Mouse (Mus musculus): ENCODE data around the gene Hes5. TPM values are rescaled to one million over a fixed set of nuclear protein-coding genes. Genes with fewer than 3 reads are reported as not detected.

Gene Hes5
- total RNA-seq (2021), result 10 to 100 TPM; 15.5 to 25.8 TPM
- long read RNA-seq, transcript Hes5-201 (3 exons, 1,273 nt), result major isoform, 6 of 9 reads
- long read RNA-seq, partial matches to known transcripts, result 0 of 9 reads
- long read RNA-seq, other reads (novel, unspliced or antisense), result 2 of 9 reads

DNA sequence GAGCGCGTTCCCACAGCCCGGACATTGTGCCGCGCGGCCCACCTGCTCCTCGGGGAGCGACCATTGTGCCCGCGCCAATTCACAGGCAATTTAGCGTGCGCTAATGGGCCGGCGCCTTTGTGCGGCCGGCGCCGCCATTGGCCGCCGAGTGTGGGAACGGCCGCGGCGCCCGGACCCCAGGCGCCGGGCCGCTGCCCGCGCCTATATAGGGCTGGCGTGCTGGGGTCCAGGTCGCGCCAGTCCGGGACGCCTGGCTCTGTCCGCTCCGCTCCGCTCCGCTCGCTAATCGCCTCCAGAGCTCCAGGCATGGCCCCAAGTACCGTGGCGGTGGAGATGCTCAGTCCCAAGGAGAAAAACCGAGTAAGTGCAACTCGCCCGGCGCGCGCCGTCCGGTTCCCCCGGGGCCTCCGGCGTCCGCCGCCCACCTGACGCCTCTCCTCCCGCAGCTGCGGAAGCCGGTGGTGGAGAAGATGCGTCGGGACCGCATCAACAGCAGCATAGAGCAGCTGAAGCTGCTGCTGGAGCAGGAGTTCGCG lies at the start of gene Hes5:
Hes5 (plus strand) TSS at position 234 of the 536 bp plus-strand sequence.
- peak in 1 of 2 experiments; percentile 58 for DNase-seq (ENCODE audit: low spot score in 2 of 2)

DNA sequence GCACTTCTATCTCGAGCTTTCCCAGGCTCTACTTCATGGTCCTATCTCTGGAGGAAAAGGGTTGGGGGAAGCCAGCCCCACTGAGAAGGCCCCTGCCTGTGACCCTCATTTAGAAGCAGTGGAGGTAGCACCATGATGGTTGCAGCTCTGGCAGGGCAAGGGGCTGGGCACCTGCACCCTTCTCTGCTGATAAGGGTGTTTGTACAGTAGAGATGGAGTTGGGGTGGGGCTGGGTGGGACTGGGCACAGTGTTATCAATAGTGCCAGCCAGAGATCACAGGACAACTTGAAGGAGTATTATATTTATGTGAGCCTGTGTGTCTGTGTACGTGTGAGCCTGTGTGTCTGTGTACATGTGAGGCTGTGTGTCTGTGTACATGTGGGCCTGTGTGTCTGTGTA lies 49.1 kb upstream of the Hes5 start:
- no peak for DNase-seq (ENCODE audit: low spot score in 2 of 2)

DNA sequence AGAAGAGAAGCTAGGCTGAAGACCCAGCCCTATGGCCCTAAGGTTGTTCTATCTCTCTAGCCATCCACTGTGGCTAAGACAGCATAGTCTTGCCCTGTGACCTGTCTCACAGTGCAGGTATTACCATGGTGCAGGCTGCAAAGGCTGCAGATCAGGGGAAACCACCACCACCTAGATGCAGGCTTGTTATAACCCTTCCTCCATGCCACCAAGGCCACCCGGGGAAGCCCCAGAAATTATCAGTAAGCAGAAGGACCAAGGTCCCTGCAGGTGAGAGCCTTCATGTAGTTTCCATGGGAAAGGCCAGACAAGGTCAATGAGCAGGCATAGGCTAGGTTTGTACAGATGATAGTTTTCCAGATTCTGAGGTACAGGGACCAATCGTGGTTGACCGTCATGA lies 46.9 kb upstream of the Hes5 start:
- no peak for DNase-seq (ENCODE audit: low spot score in 2 of 2)

DNA sequence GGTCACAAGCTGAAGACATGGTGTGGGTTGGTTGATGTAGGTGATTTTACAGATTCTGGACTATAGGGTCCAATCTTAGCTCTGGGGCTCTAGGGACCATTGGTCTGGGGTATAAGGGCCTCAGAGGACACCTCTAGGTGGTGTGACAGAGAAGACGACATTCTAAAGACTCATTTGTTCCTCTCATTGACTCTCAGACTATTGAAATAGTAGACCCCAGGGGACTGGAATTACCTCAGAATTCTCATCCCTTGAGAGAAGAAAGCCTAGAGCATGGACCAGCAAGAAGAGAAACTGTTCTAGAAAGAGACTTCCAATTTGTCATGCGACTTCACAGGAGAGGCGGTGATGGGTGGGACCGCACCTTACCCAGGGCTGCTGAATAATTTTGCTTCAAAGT lies 46.5 kb upstream of the Hes5 start:
- DNase-seq (ENCODE audit: low spot score in 2 of 2), result no peak

DNA sequence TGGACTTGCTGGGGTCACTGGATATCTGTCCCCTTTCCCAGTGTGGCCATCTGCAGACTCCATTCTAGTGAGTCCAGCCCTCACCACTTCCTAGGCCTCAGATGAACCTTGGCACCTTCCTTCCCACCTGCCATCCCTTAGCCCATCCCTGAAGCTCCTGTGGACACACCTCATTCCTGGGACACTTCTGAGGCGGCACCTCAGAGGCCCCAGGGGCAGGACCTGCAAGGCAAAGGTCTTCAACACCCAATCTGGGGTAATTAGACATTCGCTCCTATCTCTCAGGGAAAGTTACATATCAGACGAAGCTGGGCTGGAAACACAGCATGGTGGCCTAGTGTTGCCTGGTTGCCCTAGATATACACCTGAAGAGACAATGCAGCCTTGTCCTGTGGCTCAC lies 46.0 kb upstream of the Hes5 start:
- no peak for DNase-seq (ENCODE audit: low spot score in 2 of 2)

DNA sequence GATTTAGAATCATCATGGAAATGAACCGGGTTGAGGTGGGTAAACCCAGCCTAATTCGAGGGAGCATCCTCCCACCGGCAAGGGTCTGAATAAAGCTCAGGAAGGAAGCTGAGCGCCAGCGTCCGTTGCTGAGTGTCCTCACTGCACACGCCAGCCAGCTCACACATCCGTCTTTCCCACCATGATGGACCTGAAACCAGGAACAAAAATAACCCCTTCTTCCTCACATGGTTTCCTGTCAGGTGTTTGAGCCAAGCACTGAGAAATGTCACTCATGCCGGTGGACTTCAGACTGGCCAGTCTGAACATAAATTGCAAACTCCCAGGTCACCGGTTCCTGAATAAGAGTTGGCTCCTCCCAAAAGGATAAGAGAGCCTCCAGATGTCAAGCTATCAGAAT lies 45.4 kb upstream of the Hes5 start:
- no peak for DNase-seq (ENCODE audit: low spot score in 2 of 2)

DNA sequence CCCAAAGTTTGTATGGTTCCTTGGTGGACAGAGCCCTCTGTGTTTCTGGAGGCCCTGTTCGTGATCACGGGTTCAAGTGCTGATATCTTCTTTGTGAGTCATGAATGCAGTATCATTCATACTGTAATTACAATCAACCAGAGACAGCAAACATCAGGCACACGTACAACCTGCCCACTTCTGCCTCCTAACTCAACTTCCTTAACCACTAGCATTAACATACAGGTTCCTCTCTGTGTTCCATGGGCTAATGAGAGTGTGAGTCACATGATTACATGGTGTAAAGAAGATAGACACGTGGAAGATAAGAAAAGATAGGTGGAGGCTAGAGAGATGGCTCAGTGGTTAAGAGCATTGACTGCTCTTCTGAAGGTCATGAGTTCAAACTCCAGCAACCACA lies 44.1 kb upstream of the Hes5 start:
- no peak for DNase-seq (ENCODE audit: low spot score in 2 of 2)

DNA sequence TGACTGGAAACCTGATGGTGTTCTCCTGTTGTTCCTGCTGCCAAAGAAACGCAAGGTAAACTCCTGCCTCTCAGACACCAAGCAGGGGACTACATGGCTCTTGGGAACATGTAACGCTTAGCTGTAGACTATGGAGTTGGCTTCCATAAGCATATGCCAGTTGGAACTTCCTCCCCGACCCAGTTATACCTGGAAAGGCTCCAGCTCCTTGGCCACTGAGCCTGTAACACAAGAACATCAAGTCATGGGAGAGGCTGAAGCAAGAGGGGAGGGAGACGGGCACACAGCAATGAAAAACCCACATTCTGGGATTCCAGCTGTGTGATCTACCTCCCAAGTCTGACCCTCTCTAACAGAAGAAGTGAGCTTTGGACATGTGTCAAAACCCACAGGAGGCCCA lies 38.4 kb upstream of the Hes5 start:
- DNase-seq (ENCODE audit: low spot score in 2 of 2), result no peak

DNA sequence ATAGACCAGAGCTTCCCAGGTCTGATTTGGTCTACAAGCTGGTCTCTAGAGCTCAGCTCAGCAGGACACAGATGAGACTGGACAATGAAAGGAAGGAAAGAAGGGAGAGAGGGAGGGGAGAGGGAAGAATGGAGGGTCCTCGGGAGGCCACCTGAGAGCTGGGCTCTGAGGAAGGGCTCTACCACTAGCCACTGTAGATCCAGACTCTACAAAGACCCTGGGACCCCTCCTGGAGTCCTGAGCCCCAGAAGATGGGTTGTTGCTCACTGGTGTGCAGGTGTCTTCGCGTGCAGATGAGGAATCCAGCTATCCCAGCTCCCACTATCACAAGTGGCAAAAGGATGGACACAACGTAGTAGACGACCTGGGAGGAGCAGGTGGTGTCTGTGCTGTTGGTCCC lies 37.8 kb upstream of the Hes5 start:
- DNase-seq (ENCODE audit: low spot score in 2 of 2), result no peak

DNA sequence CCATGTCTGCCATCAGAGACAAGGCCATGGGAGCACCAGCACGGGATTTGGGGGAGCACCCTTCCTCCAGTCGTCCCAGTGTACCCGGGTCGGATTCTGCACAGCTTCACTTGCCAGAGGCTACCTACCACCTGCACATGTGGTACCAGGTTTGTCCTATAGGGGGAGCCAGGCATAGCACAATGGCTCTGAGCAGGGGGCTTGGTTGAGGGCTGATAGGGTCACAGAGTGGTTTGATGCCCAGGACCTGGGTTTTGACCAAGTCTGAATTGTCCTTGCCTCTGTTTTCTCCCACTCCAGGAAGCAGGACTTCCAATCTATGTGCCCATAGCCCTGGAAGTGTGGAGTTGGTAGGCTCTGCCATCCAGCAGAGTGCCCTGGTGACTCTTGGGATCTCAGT lies 35.3 kb upstream of the Hes5 start:
- no peak for DNase-seq (ENCODE audit: low spot score in 2 of 2)

DNA sequence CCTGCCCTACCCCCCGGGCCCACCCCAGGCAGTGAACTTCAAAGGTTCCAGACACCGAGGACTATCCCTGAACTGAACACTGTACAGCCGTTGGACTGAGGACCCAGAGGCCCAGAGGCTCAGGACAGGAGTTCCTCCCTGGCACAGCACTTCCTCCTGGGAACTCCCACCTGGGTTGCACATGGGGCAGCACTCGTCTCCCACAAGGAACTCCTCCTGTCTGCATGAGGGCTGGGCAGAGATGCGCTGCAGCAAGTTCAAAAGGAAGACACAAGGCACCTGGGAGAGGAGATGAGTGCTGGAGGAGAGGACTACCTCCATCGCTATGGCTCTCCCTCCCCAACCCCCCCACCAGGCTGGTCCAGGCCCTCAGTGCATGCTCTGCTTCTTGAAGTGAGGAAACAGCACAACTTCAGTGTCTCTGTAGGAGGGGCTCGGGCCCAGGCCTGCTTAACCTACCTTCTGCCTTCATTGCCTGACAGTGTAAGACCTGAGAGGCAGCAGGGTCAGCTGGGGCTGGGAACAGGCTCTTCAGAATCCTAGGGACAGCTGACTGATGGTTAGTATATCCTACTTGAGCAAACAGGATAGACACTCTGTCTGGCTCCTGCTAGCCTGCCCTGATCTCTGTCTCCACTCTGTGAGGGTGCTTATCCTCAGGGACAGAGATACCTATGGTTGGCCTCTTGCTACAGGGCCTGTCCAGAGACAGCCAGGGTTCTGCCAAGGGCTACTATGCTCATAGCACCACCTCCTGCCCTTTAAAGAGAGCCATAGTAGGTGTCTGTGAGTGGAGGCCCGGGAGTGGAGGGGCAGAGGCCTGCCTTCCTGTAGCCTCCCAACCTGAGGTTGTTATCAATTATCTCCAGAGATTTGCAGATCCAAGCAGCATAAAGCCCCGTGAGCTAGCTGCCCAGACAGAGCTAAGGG lies 33.5 kb upstream of the Hes5 start:
- no peak for DNase-seq (ENCODE audit: low spot score in 2 of 2)

DNA sequence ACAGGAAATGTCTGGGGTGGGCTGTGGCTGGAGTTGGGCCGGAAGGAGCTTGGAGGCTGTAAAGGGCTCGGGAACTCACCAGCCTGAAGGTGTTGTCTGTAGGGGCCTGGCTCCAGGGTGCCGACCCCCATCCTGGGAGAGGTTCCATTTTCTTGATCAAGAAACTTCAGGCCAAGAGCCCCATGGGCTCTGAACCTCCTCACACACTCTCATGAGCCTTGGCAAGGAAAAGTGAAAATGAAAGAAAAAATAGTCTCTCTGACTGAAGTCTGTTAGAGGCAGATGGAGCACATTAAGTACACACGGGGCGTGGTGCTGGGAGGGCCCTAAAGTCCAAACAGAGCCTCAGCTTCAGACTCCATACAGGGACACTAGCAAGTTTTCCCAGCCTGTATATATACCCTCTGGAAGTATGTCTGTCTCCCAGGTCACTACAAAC lies 32.8 kb upstream of the Hes5 start:
- no peak for DNase-seq (ENCODE audit: low spot score in 2 of 2)

DNA sequence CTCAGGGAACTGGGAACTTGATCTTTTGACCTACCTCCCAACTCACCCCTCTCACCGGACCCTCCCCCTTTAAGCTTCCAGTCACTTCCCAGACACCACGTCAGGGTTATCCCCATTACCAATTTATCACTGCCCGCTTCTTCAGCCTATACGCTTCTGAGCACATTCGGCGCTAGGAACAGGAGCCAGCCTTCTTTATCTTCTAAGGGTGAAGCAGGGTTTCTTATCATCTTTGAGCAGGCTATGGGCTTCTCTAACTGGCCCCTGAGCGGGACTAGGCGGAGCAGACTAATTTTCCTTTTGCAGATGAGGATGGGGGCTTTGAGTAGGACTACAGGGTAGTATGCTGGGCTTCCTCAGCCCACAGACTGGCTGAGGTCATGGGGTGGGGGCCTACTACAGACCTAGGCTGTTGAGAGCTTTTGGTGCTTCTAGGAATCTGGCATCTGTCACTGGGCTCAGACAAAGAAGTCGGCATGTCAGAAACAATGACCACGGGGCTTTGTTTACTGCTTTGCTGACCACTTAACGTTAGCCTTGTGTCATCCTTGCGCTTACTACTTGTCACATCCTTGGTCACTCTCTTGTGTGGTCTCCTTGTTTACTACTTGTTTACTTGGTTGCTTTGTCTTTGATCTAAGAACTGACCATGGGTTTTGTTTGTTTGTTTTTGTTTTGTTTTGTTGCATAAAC lies 32.2 kb upstream of the Hes5 start, which contains the start of gene Tnfrsf14:
Tnfrsf14 (minus strand) TSS at position 169 of the 693 bp plus-strand sequence.
- DNase-seq (ENCODE audit: low spot score in 2 of 2), result no peak

DNA sequence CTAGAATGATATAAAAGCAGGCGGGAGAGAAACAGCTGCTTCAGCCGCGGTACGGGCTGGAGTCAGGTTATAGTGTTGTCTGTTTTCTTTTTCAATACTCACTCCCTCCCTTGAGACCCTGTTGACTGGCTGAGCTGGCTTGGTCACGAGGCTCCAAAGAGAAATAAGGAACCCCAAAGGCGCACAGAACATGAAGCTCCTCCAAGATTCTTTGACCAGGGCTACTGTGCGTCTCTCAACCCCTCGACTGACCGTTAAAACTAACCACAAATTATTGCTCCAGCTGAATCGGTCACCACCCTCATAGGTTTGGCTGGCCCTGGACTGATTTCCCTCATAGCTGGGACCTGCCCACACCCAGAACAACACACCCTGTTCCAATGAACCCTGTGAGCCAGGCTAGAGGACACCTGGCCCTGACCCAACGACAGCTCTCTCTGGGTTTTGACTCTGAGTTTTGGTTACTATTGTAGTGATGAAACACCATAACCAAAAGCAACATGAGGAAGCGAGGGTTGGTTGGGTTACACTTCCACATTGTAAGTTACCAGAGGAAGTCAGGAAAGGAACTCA lies 31.5 kb upstream of the Hes5 start:
- no peak for DNase-seq (ENCODE audit: low spot score in 2 of 2)

DNA sequence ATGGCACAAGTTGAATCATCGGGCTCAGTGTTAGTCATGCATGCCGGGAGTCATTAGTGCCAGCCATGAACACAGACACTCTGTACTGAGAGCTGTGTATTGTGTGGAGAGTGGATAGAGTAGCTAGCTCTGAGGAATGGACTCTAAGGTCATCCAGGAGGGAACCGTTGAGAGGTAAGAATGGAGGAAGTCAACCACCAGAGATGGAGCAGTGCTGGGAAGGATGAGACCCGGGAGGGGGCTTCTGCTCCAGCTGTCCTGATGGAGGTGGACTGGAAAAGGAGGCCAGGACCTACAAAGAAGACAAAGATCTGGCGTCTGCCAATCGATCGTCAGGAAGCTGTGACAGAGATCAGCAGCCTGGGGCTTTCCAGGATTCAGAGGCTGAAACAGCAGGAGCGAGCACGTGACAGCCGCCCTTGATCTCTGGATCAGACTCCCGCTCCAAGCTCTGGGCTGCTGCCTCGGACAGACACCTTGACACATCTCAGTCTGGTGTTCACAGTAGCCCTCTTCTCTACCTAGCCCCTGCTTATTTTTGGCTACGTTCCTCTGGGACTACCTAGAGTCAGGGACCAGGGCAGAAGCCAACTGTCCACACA lies 27.3 kb upstream of the Hes5 start:
- DNase-seq (ENCODE audit: low spot score in 2 of 2), result no peak

DNA sequence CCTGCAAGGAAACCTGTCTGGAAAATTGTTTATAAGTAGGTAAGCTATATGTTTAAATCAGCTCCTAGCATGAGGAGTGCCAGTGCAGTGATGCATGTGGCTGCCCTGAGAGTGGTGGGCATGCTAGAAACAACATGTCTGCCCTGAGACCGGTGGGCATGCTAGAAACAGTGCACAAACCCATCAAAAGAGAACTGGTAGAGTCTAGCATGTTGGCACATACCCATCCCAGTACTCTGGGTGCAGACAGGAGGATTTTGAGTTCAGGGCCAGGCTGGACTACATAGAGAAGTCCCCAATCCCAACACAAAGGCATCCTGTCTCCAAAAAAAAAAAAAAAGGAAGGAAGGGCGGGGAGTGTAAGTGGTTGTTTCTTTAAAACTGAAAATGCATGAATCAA lies 25.9 kb upstream of the Hes5 start:
- DNase-seq (ENCODE audit: low spot score in 2 of 2), result no peak

DNA sequence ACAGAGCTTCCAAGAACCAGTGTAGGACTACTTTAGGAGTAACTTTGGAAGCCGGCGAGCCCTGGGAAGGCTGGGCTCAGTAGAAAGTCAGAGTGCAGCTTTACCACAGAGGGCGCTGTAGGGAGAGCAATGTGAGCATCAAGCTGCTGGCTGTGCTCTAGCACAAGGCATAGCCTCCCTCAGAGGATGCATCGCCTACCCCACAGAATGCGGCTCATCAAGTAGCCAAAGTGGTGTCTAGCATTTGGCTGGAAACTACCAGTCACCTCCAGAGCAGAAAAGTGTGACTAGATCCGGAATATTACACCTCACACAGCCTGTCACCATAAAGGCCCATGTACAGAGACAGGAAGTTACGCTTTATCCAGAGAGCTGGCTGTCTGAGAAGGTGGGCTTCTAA lies 24.9 kb upstream of the Hes5 start:
- no peak for DNase-seq (ENCODE audit: low spot score in 2 of 2)

DNA sequence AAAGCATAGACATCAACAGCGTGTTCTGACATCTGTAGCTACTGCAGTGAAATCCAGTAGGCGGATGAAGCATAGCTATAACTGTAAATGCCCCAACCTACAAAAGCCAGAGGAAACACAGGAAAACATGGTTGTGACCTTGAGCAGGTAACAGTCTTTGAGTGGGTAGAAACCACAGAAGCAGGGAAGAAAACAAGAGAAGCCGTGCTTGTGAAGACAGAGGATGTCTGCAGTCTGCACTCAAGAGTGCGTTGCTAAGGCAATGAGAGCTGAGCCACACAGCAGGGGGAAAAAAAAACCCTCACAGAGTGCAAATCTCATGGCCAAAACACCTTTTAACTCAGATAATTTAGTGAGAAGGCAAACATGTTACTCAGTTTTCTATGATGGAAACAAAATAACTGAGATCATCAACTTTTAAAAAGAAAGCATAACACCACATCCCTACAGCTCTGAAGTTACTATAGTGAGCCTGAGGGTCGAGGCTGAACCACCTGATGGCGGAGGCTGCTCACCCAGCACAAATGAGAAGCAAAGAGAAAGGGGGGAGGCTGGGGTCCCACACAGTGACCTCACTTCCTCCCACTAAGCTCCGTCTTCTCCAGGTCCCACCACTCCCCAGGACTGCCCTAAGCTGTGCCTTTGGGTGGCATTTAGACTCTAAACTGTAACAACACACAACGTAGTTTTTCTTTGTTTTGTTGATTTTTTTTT lies 24.0 kb upstream of the Hes5 start:
- DNase-seq (ENCODE audit: low spot score in 2 of 2), result no peak

DNA sequence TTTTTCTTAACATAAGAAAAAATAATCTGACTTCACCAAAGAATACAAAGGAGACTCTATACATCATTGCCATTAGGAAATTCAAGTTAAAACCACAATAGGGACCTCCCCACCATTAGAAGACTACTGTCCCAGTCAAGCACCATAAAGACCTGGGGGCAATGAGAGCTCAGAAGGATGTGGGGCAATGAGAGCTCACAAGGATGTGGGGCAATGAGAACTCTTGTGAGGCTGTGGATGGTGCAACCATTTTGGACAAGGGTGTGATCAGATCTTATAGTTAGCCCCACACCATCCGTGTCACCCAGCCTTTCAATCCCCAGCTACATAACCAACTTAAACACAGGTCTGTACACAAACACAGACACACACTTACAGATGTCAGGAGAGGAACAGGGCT lies 23.0 kb upstream of the Hes5 start:
- DNase-seq (ENCODE audit: low spot score in 2 of 2), result no peak

DNA sequence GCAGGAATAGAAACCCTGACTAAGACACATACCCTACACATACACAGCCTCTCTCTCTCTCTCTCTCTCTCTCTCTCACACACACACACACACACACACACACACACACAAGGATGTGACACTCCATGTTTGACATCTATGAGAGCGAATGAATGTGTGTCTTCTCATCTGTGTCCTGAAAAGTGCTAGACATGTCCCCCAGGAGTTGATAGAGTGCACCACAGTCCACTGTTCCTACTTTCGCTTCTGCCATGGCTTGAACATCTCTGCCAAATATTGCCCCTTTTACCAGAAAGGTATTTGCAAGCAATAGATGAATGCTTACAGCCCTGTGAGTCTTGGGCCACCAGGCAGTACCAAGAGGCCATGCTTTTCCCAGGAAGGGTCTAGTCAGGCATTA lies 20.6 kb upstream of the Hes5 start:
- DNase-seq (ENCODE audit: low spot score in 2 of 2), result no peak

DNA sequence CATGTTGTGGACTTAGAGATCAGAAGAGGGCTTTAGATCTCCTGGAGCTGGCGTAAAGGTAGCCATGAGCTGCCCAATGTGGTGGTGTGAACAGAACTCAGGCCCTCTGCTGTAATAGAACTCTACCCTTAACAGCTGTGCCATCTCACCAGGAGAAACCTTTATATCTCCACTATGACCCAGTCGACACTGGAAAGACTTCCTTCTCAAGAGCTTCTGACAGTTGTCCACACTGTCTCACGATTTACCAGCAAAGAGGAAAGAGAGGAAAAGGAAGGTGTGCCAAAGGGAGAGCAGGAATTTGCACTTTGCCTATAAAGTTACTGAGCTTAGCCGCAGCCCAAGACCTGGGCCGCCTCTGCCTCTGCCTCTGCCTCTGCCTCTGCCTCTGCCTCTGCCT lies 18.9 kb upstream of the Hes5 start:
- no peak for DNase-seq (ENCODE audit: low spot score in 2 of 2)

All from layer of hippocampus, adult 18-20 months (tissue).